ENCODE assay signal across 12 mouse cellular contexts in genomic region chr16:93729801-93730721, GRCm38 (mm10). TPM values are rescaled to one million over a fixed set of nuclear protein-coding genes. Genes with fewer than 3 reads are reported as not detected.
A peak's percentile ranks its signal among the peaks of the same experiment; 100 is the strongest.
DNase-seq lines count a peak whose midpoint lies in the region; ATAC-seq and TF ChIP-seq lines count a peak whose summit lies in the region.
"Had no signal": no experiment of that assay in that cellular context is flagged by ENCODE, and none has a peak within 500 bp of the region (broad histone marks: within the 10 kb centered on the region; RNA-seq: fewer than 3 reads in every experiment).

No protein-coding gene starts in this region.

- H3K27me3 ChIP-seq in hindbrain, embryonic 14.5 days (ENCODE audit: control insufficient read depth, insufficient read depth, low read length), result no peaks in the 10 kb centered on the region
- H3K27me3 ChIP-seq in hindbrain, embryonic 11.5 days (ENCODE audit: control insufficient read depth, insufficient read depth, low read length), result no peaks in the 10 kb centered on the region
- H3K27me3 ChIP-seq in midbrain, postnatal 0 days (ENCODE audit: insufficient read depth, low read length), result no peaks in the 10 kb centered on the region
- H3K27me3 ChIP-seq in kidney, embryonic 15.5 days, result no peaks in the 10 kb centered on the region
- H3K27me3 ChIP-seq: stomach, embryonic 15.5 days had no signal

- WGBS in hindbrain, embryonic 14.5 days, result 79% methylated on average over 23 of the region's 23 CpGs
- 84% methylated on average over 23 of the region's 23 CpGs for WGBS in hindbrain, embryonic 11.5 days
- WGBS in midbrain, postnatal 0 days, result 74% methylated on average over 23 of the region's 23 CpGs
- WGBS in kidney, embryonic 15.5 days, result 78% methylated on average over 23 of the region's 23 CpGs

- peak overlapping the region; percentile 38; the same call in 1 of the 2 replicates for H3K27ac ChIP-seq in hindbrain, embryonic 14.5 days
- no peak overlapping the region for H3K27ac ChIP-seq in hindbrain, embryonic 11.5 days (ENCODE audit: low read depth, low read length)
- no peak overlapping the region for H3K27ac ChIP-seq in midbrain, postnatal 0 days (ENCODE audit: low read depth, low read length)
- no peak overlapping the region for H3K27ac ChIP-seq in kidney, embryonic 15.5 days
- H3K27ac ChIP-seq: kidney, postnatal 0 days; stomach, embryonic 15.5 days had no signal

- H3K9me3 ChIP-seq in hindbrain, embryonic 14.5 days (ENCODE audit: control insufficient read depth, low read length), result no peaks in the 10 kb centered on the region
- no peaks in the 10 kb centered on the region for H3K9me3 ChIP-seq in hindbrain, embryonic 11.5 days (ENCODE audit: control insufficient read depth, low read length)
- H3K9me3 ChIP-seq in midbrain, postnatal 0 days (ENCODE audit: low read length), result no peaks in the 10 kb centered on the region
- H3K9me3 ChIP-seq in kidney, embryonic 15.5 days (replicated peaks), result no peaks in the 10 kb centered on the region
- H3K9me3 ChIP-seq: megakaryocyte, embryonic 14.5 days; stomach, embryonic 15.5 days had no signal

- no peak overlapping the region for H3K4me3 ChIP-seq in hindbrain, embryonic 14.5 days (replicated peaks; ENCODE audit: low read length)
- no peak overlapping the region for H3K4me3 ChIP-seq in hindbrain, embryonic 11.5 days (ENCODE audit: low read depth, low read length)
- no peak overlapping the region for H3K4me3 ChIP-seq in midbrain, postnatal 0 days (ENCODE audit: low read depth, low read length)
- H3K4me3 ChIP-seq in kidney, embryonic 15.5 days (replicated peaks), result no peak overlapping the region
- H3K4me3 ChIP-seq: megakaryocyte, embryonic 14.5 days; stomach, embryonic 15.5 days had no signal

- peak; percentile 53; the same call in 1 of the 2 replicates for ATAC-seq in hindbrain, embryonic 14.5 days (ENCODE audit: low FRiP score)
- no peak for ATAC-seq in hindbrain, embryonic 11.5 days (ENCODE audit: low FRiP score)
- ATAC-seq in cerebellum, adult (ENCODE audit: insufficient number of reproducible peaks, low FRiP score, low TSS enrichment), result peak; percentile 57; the same call in 1 of the 2 replicates
- ATAC-seq in midbrain, postnatal 0 days (ENCODE audit: low FRiP score), result peak; percentile 68
- ATAC-seq in kidney, embryonic 15.5 days (replicated peaks; ENCODE audit: low FRiP score), result no peak

- peaks cover 44% of the 10 kb centered on the region for H3K36me3 ChIP-seq in hindbrain, embryonic 14.5 days (replicated peaks; ENCODE audit: control insufficient read depth, insufficient read depth)
- H3K36me3 ChIP-seq in hindbrain, embryonic 11.5 days (ENCODE audit: control insufficient read depth, insufficient read depth, low read length), result no peaks in the 10 kb centered on the region
- peaks cover 32% of the 10 kb centered on the region for H3K36me3 ChIP-seq in midbrain, postnatal 0 days (ENCODE audit: insufficient read depth, low read length)
- no peaks in the 10 kb centered on the region for H3K36me3 ChIP-seq in kidney, embryonic 15.5 days
- H3K36me3 ChIP-seq: stomach, embryonic 15.5 days had no signal

- no peak overlapping the region for H3K9ac ChIP-seq in hindbrain, embryonic 14.5 days
- no peak overlapping the region for H3K9ac ChIP-seq in hindbrain, embryonic 11.5 days (ENCODE audit: low read depth, low read length)
- no peak overlapping the region for H3K9ac ChIP-seq in midbrain, postnatal 0 days (replicated peaks; ENCODE audit: low read length, poor library complexity, severe bottlenecking)
- no peak overlapping the region for H3K9ac ChIP-seq in kidney, embryonic 15.5 days
- H3K9ac ChIP-seq: stomach, embryonic 15.5 days had no signal

- TF ChIP-seq CTCF in midbrain, postnatal 0 days (IDR thresholded peaks at IDR 0.05), result no peak

- no peak overlapping the region for H3K4me2 ChIP-seq in hindbrain, embryonic 14.5 days (replicated peaks)
- H3K4me2 ChIP-seq in hindbrain, embryonic 11.5 days (replicated peaks; ENCODE audit: low read depth, low read length), result no peak overlapping the region
- H3K4me2 ChIP-seq in midbrain, postnatal 0 days (ENCODE audit: low read depth, low read length, poor library complexity, severe bottlenecking), result no peak overlapping the region
- H3K4me2 ChIP-seq in kidney, embryonic 15.5 days, result no peak overlapping the region
- H3K4me2 ChIP-seq: stomach, embryonic 15.5 days had no signal

- DNase-seq in hindbrain, embryonic 14.5 days (ENCODE audit: low spot score), result no peak
- no peak for DNase-seq in hindbrain, embryonic 11.5 days (ENCODE audit: low spot score)
- peak; percentile 41 for DNase-seq in fibroblast of lung, adult 2 months (ENCODE audit: low read depth)
- peak; percentile 53 for DNase-seq in midbrain, postnatal 0 days (ENCODE audit: low spot score)
- no peak for DNase-seq in embryo, embryonic 10.5 days (ENCODE audit: low spot score)
- no peak for DNase-seq in urinary bladder, postnatal 4 days (ENCODE audit: low spot score in 2 of 2)
- DNase-seq: heart, adult 11 months had no signal

- no peaks in the 10 kb centered on the region for H3K4me1 ChIP-seq in hindbrain, embryonic 14.5 days (replicated peaks; ENCODE audit: control insufficient read depth, insufficient read depth, low read length)
- H3K4me1 ChIP-seq in hindbrain, embryonic 11.5 days (replicated peaks; ENCODE audit: control insufficient read depth, insufficient read depth, low read length), result no peaks in the 10 kb centered on the region
- no peaks in the 10 kb centered on the region for H3K4me1 ChIP-seq in midbrain, postnatal 0 days (ENCODE audit: insufficient read depth, low read length)
- H3K4me1 ChIP-seq in kidney, embryonic 15.5 days, result peaks cover 25% of the 10 kb centered on the region
- H3K4me1 ChIP-seq: stomach, embryonic 15.5 days had no signal

RNA-seq across cellular contexts. Expression of gene Dop1b, which starts 18.4 kb away (rescaled TPM):
- 41.8 and 43.2 TPM in 2 replicates for polyA plus RNA-seq in hindbrain, embryonic 14.5 days (2014; fragmentation: Nextera tagmentation; extraction: Ambion mirVana)
- 15.7 and 19.6 TPM in 2 replicates for polyA plus RNA-seq in hindbrain, embryonic 11.5 days (2014; fragmentation: Nextera tagmentation; extraction: Ambion mirVana)
- total RNA-seq in midbrain, postnatal 0 days (2014; rRNA removed), result 67.6 and 102 TPM in 2 replicates
- polyA plus RNA-seq in midbrain, postnatal 0 days (2015; fragmentation: Nextera tagmentation; extraction: Ambion mirVana), result 26.1 and 27.8 TPM in 2 replicates
- polyA plus RNA-seq in kidney, embryonic 15.5 days (2015; fragmentation: Nextera tagmentation; extraction: Ambion mirVana), result 20.0 and 24.2 TPM in 2 replicates

RNA-seq across cellular contexts. Expression of gene Cbr3, which starts 47.0 kb away (rescaled TPM):
- 1.7 and 2.9 TPM in 2 replicates for polyA plus RNA-seq in hindbrain, embryonic 14.5 days (2014; fragmentation: Nextera tagmentation; extraction: Ambion mirVana)
- polyA plus RNA-seq in hindbrain, embryonic 11.5 days (2014; fragmentation: Nextera tagmentation; extraction: Ambion mirVana), result 0.67 and 0.82 TPM in 2 replicates
- total RNA-seq in midbrain, postnatal 0 days (2014; rRNA removed), result 4.0 and 7.4 TPM in 2 replicates
- 3.6 and 5.0 TPM in 2 replicates for polyA plus RNA-seq in midbrain, postnatal 0 days (2015; fragmentation: Nextera tagmentation; extraction: Ambion mirVana)
- polyA plus RNA-seq in kidney, embryonic 15.5 days (2015; fragmentation: Nextera tagmentation; extraction: Ambion mirVana), result 4.8 and 6.9 TPM in 2 replicates

Comparison
In these comparisons a context has a peak if more than half of its experiments do, and no peak if none do; other contexts are left out.
1. ATAC-seq: peak in hindbrain, embryonic 14.5 days (single experiment), cerebellum, adult (single experiment) and midbrain, postnatal 0 days (single experiment); none in hindbrain, embryonic 11.5 days (single experiment) and kidney, embryonic 15.5 days (single experiment).
2. DNase-seq: peak in fibroblast of lung, adult 2 months (single experiment) and midbrain, postnatal 0 days (single experiment); none in hindbrain, embryonic 14.5 days (single experiment), hindbrain, embryonic 11.5 days (single experiment), embryo, embryonic 10.5 days (single experiment) and urinary bladder, postnatal 4 days (0 of 2).